Mouse (Mus musculus): Measurements from ENCODE around the gene Trpc5os. TPM values are rescaled to one million over a fixed set of nuclear protein-coding genes. Genes with fewer than 3 reads are reported as not detected.

The Trpc5os gene
- polyA plus RNA-seq, 1 experiment, result not detected

DNA sequence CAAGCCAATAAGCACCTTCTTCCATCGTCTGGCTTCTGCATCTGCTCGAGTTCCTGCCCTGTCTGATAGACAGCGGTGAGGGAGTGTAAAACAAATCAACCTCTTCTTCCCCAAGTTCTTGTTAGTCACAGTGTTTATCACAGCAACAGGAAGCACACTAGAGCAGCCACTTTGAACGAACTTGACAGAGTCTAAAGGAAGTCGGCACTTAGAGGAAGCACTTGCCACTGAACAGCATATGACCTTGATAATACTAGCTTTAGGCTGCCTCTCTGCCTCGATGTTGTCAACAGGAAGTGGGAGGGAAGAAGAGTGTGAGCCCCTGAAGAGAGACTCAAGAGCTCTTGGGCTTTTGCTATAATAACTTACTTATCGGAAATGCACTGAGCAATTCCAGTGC is 69.7 kb downstream of the Trpc5os start:
- H3K4me3 ChIP-seq (ENCODE audit: low read depth, low read length), result no peak overlapping the region
- TF ChIP-seq POLR2A (IDR thresholded peaks at IDR 0.05; ENCODE audit: low read depth, low read length) (no peak), CTCF (IDR thresholded peaks at IDR 0.05; ENCODE audit: extremely low read depth, insufficient read length, insufficient replicate concordance, low read depth, low read length) (no peak)
- WGBS, result 57% methylated on average over 7 of the region's 7 CpGs
- no peaks in the 10 kb centered on the region for H3K27me3 ChIP-seq (ENCODE audit: control insufficient read depth, insufficient read depth, low read length)
- H3K36me3 ChIP-seq (ENCODE audit: control insufficient read depth, insufficient read depth, low read length), result no peaks in the 10 kb centered on the region
- H3K27ac ChIP-seq (ENCODE audit: insufficient read depth, low read depth, low read length), result no peak overlapping the region
- no peaks in the 10 kb centered on the region for H3K4me1 ChIP-seq (ENCODE audit: control insufficient read depth, insufficient read depth, insufficient read length, low read length)

Other genes starting within 250 kb of the Trpc5os start
- 1.6 and 3.4 TPM in 2 replicates for gene Alg13, start 138.8 kb upstream of the Trpc5os start, polyA plus RNA-seq (2012; rRNA removed)
- not detected in 2 replicates for gene Trpc5, start 231.6 kb downstream of the Trpc5os start, polyA plus RNA-seq (2012; rRNA removed)
- not detected in 2 replicates for gene Rtl4, start 232.3 kb downstream of the Trpc5os start, polyA plus RNA-seq (2012; rRNA removed)

Measured in small intestine, adult 2 months (tissue).